Mouse (Mus musculus) heart, embryonic 15.5 days (tissue): Measurements from ENCODE around the gene Ptbp1. TPM values are rescaled to one million over a fixed set of nuclear protein-coding genes. Genes with fewer than 3 reads are reported as not detected.

Experiments
- ATAC-seq: fragments of 200-750 bp; cut with Nextera tagmentation; replicated peaks from 2 replicates; pipeline ENCODE4 v1.8.0; 2017; ENCODE audit warnings: low read depth, moderate TSS enrichment; ENCODE audit not compliant: insufficient number of reproducible peaks, insufficient read depth, low FRiP score
- H3K27ac ChIP-seq: fragments of 300-500 bp; sonication (generic); 2 replicates; pipeline ENCODE4 v1.5.1; 2015; ENCODE audit warnings: mild to moderate bottlenecking, inconsistent platforms
- H3K27me3 ChIP-seq: fragments of 300-500 bp; sonication (generic); 2 replicates; pipeline ENCODE4 v1.6.1; 2015; ENCODE audit warnings: inconsistent platforms
- H3K36me3 ChIP-seq: fragments of 300-500 bp; sonication (generic); 2 replicates; pipeline ENCODE4 v1.6.1; 2015; ENCODE audit warnings: mild to moderate bottlenecking, inconsistent platforms
- H3K4me1 ChIP-seq: fragments of 300-500 bp; sonication (generic); replicated peaks from 2 replicates; pipeline ENCODE4 v1.6.1; 2015; ENCODE audit warnings: inconsistent platforms
- H3K4me2 ChIP-seq: fragments of 300-500 bp; sonication (generic); 2 replicates; pipeline ENCODE4 v1.6.1; 2015; ENCODE audit warnings: inconsistent platforms, mild to moderate bottlenecking, moderate library complexity
- H3K4me3 ChIP-seq: fragments of 300-500 bp; sonication (generic); 2 replicates; pipeline ENCODE4 v1.5.1; 2015; ENCODE audit warnings: mild to moderate bottlenecking, inconsistent platforms
- H3K9ac ChIP-seq: fragments of 300-500 bp; sonication (generic); 2 replicates; pipeline ENCODE4 v1.6.1; 2015; ENCODE audit warnings: mild to moderate bottlenecking, inconsistent platforms
- H3K9me3 ChIP-seq: fragments of 300-500 bp; sonication (generic); replicated peaks from 2 replicates; pipeline ENCODE4 v1.6.1; 2016; ENCODE audit warnings: inconsistent platforms
- WGBS: fragments of 180-500 bp; shearing (Covaris S2); methylation state at CpG from one replicate; pipeline ENCODE4 v1.1.7; 2015; ENCODE audit warnings: mixed read lengths; 5-methylcytosine and 5-hydroxymethylcytosine counted together
- polyA plus RNA-seq: library from polyadenylated mRNA; unstranded; fragments of >200 nt; fragmentation: Nextera tagmentation; extraction: Ambion mirVana; gene quantifications from 2 replicates; pipeline ENCODE4 v1.2.1, GENCODE M21; 2015

Gene Ptbp1
- 89.6 and 162 TPM in 2 replicates for polyA plus RNA-seq

GRCm38 (mm10) chr10:79853860-79854795 lies at the start of gene Ptbp1:
Gene Ptbp1, plus strand, starts transcription at chr10:79854427.
- H3K4me1 ChIP-seq, result peaks cover 60% of the 10 kb centered on the region
- peak within 1 kb of the TSS; percentile 98 for H3K9ac ChIP-seq
- WGBS, result under 1% methylated on average over 75 of the region's 75 CpGs
- ATAC-seq, result peak; percentile 88
- H3K27ac ChIP-seq, result peak within 1 kb of the TSS; percentile 100
- no peaks in the 10 kb centered on the region for H3K9me3 ChIP-seq
- peak within 1 kb of the TSS; percentile 84 for H3K4me2 ChIP-seq
- H3K4me3 ChIP-seq, result peak within 1 kb of the TSS; percentile 97
- peaks cover 11% of the 10 kb centered on the region for H3K36me3 ChIP-seq
- H3K27me3 ChIP-seq, result no peaks in the 10 kb centered on the region

- peak; percentile 65 for ATAC-seq
- Histone ChIP-seq H3K9ac (no peak overlapping the region), H3K4me3 (peak overlapping the region; percentile 17; the same call in 1 of the 2 replicates), H3K36me3 (peaks cover 4% of the 10 kb centered on the region; the same call in 1 of the 2 replicates), H3K27ac (peak overlapping the region; percentile 76), H3K9me3 (no peaks in the 10 kb centered on the region), H3K27me3 (no peaks in the 10 kb centered on the region), H3K4me1 (peaks cover 38% of the 10 kb centered on the region), H3K4me2 (peak overlapping the region; percentile 34; the same call in 1 of the 2 replicates)
- 34% methylated on average over 11 of the region's 11 CpGs for WGBS
These were observed 48.6 kb upstream of the Ptbp1 start for GRCm38 (mm10) chr10:79805636-79806035.

GRCm38 (mm10) chr10:79806331-79806730 lies 47.9 kb upstream of the Ptbp1 start:
- Histone ChIP-seq H3K4me1 (peaks cover 38% of the 10 kb centered on the region), H3K27me3 (no peaks in the 10 kb centered on the region), H3K36me3 (peaks cover 8% of the 10 kb centered on the region; the same call in 1 of the 2 replicates), H3K4me3 (peak overlapping the region; percentile 17), H3K9ac (peak overlapping the region; percentile 9; the same call in 1 of the 2 replicates), H3K9me3 (no peaks in the 10 kb centered on the region), H3K4me2 (peak overlapping the region; percentile 34), H3K27ac (peak overlapping the region; percentile 74)
- no peak for ATAC-seq
- 69% methylated on average over 9 of the region's 9 CpGs for WGBS

- no peak for ATAC-seq
- Histone ChIP-seq H3K36me3 (peaks cover 8% of the 10 kb centered on the region; the same call in 1 of the 2 replicates), H3K27ac (peak overlapping the region; percentile 74), H3K4me3 (peak overlapping the region; percentile 17; the same call in 1 of the 2 replicates), H3K9me3 (no peaks in the 10 kb centered on the region), H3K9ac (0 out of 2 replicates have a peak overlapping the region, but pooled peaks have one; percentile 9), H3K4me2 (peak overlapping the region; percentile 34), H3K27me3 (no peaks in the 10 kb centered on the region), H3K4me1 (peaks cover 34% of the 10 kb centered on the region)
- 76% methylated on average over 10 of the region's 10 CpGs for WGBS
These were observed 47.3 kb upstream of the Ptbp1 start for GRCm38 (mm10) chr10:79806972-79807371.

- peaks cover 8% of the 10 kb centered on the region; the same call in 1 of the 2 replicates for H3K36me3 ChIP-seq
- H3K4me3 ChIP-seq, result peak overlapping the region; percentile 12; the same call in 1 of the 2 replicates
- H3K27ac ChIP-seq, result peak overlapping the region; percentile 74
- H3K27me3 ChIP-seq, result no peaks in the 10 kb centered on the region
- peak overlapping the region; percentile 34 for H3K4me2 ChIP-seq
- peak; percentile 19; the same call in 1 of the 2 replicates for ATAC-seq
- 53% methylated on average over 11 of the region's 11 CpGs for WGBS
- peaks cover 29% of the 10 kb centered on the region for H3K4me1 ChIP-seq
- H3K9me3 ChIP-seq, result no peaks in the 10 kb centered on the region
- H3K9ac ChIP-seq, result no peak overlapping the region
These were observed 46.4 kb upstream of the Ptbp1 start for GRCm38 (mm10) chr10:79807826-79808225.

- Histone ChIP-seq H3K4me2 (no peak overlapping the region), H3K4me1 (peaks cover 20% of the 10 kb centered on the region), H3K4me3 (no peak overlapping the region), H3K36me3 (peaks cover 8% of the 10 kb centered on the region; the same call in 1 of the 2 replicates), H3K9me3 (no peaks in the 10 kb centered on the region), H3K9ac (no peak overlapping the region), H3K27ac (peak overlapping the region; percentile 74), H3K27me3 (no peaks in the 10 kb centered on the region)
- ATAC-seq, result no peak
- 72% methylated on average over 11 of the region's 11 CpGs for WGBS
These were observed 45.5 kb upstream of the Ptbp1 start for GRCm38 (mm10) chr10:79808728-79809127.

GRCm38 (mm10) chr10:79811736-79812637 lies 42.2 kb upstream of the Ptbp1 start:
- WGBS, result 25% methylated on average over 15 of the region's 15 CpGs
- Histone ChIP-seq H3K9me3 (no peaks in the 10 kb centered on the region), H3K4me3 (no peak overlapping the region), H3K4me1 (peaks cover 5% of the 10 kb centered on the region; the same call in 1 of the 2 replicates), H3K4me2 (no peak overlapping the region), H3K9ac (no peak overlapping the region), H3K27me3 (no peaks in the 10 kb centered on the region), H3K27ac (no peak overlapping the region), H3K36me3 (peaks cover 8% of the 10 kb centered on the region; the same call in 1 of the 2 replicates)
- ATAC-seq, result 0 out of 2 replicates have a peak, but pooled peaks have one; percentile 9

- 90% methylated on average over 5 of the region's 5 CpGs for WGBS
- Histone ChIP-seq H3K36me3 (peaks cover 8% of the 10 kb centered on the region; the same call in 1 of the 2 replicates), H3K9ac (no peak overlapping the region), H3K27me3 (no peaks in the 10 kb centered on the region), H3K9me3 (no peaks in the 10 kb centered on the region), H3K4me1 (peaks cover 4% of the 10 kb centered on the region; the same call in 1 of the 2 replicates), H3K27ac (no peak overlapping the region), H3K4me3 (no peak overlapping the region), H3K4me2 (no peak overlapping the region)
- no peak for ATAC-seq
These were observed 39.9 kb upstream of the Ptbp1 start for GRCm38 (mm10) chr10:79814271-79814842.

- ATAC-seq, result no peak
- H3K27me3 ChIP-seq, result no peaks in the 10 kb centered on the region
- no peak overlapping the region for H3K4me3 ChIP-seq
- H3K27ac ChIP-seq, result no peak overlapping the region
- H3K4me1 ChIP-seq, result peaks cover 4% of the 10 kb centered on the region; the same call in 1 of the 2 replicates
- no peak overlapping the region for H3K4me2 ChIP-seq
- WGBS, result 86% methylated on average over 12 of the region's 12 CpGs
- no peak overlapping the region for H3K9ac ChIP-seq
- peaks cover 6% of the 10 kb centered on the region; the same call in 1 of the 2 replicates for H3K36me3 ChIP-seq
- H3K9me3 ChIP-seq, result no peaks in the 10 kb centered on the region
These were observed 38.3 kb upstream of the Ptbp1 start for GRCm38 (mm10) chr10:79815671-79816494.

GRCm38 (mm10) chr10:79817111-79817510 lies 37.1 kb upstream of the Ptbp1 start:
- Histone ChIP-seq H3K27ac (no peak overlapping the region), H3K4me1 (peaks cover 6% of the 10 kb centered on the region; the same call in 1 of the 2 replicates), H3K4me2 (no peak overlapping the region), H3K9me3 (no peaks in the 10 kb centered on the region), H3K36me3 (peaks cover 4% of the 10 kb centered on the region; the same call in 1 of the 2 replicates), H3K4me3 (no peak overlapping the region), H3K27me3 (no peaks in the 10 kb centered on the region), H3K9ac (no peak overlapping the region)
- no peak for ATAC-seq
- WGBS, result 65% methylated on average over 2 of the region's 2 CpGs
